Mouse (Mus musculus): ENCODE measurements around the gene Sh2b2. TPM values are rescaled to one million over a fixed set of nuclear protein-coding genes. Genes with fewer than 3 reads are reported as not detected.
A peak's percentile ranks its signal among the peaks of the same experiment; 100 is the strongest.

Gene Sh2b2
- polyA plus RNA-seq, 1 experiment from 2014 or later: 8.2 TPM

DNA sequence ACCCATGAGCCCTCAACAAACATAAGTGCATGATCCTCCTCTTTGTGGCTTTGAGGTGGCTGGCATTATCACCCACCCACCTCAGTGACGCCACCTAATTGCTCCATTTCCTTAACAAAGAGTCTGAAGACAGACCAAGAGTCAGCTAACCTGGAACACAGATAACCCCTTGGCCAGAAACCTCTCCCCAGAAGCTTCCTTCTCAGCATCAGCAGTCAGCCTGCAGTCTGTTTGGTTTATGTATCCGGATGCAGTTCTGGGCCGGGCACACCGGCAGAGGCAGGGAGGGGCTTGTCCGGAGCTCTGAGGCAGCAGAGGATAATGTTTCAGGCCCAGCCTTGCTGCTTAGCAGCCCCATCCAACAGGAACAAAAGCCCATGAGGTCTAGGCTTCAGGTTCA lies 66.8 kb downstream of the Sh2b2 start:
- Histone ChIP-seq H3K27ac (replicated peaks) (no peak overlapping the region), H3K9me3 (replicated peaks) (no peaks in the 10 kb centered on the region), H3K4me1 (no peaks in the 10 kb centered on the region), H3K4me3 (replicated peaks) (no peak overlapping the region), H3K9ac (no peak overlapping the region), H3K4me2 (replicated peaks) (no peak overlapping the region), H3K36me3 (peaks cover 55% of the 10 kb centered on the region), H3K27me3 (no peaks in the 10 kb centered on the region)
- 64% methylated on average over 5 of the region's 5 CpGs for WGBS
- no peak for ATAC-seq (ENCODE audit: insufficient number of reproducible peaks, low FRiP score, low TSS enrichment, low read depth)

DNA sequence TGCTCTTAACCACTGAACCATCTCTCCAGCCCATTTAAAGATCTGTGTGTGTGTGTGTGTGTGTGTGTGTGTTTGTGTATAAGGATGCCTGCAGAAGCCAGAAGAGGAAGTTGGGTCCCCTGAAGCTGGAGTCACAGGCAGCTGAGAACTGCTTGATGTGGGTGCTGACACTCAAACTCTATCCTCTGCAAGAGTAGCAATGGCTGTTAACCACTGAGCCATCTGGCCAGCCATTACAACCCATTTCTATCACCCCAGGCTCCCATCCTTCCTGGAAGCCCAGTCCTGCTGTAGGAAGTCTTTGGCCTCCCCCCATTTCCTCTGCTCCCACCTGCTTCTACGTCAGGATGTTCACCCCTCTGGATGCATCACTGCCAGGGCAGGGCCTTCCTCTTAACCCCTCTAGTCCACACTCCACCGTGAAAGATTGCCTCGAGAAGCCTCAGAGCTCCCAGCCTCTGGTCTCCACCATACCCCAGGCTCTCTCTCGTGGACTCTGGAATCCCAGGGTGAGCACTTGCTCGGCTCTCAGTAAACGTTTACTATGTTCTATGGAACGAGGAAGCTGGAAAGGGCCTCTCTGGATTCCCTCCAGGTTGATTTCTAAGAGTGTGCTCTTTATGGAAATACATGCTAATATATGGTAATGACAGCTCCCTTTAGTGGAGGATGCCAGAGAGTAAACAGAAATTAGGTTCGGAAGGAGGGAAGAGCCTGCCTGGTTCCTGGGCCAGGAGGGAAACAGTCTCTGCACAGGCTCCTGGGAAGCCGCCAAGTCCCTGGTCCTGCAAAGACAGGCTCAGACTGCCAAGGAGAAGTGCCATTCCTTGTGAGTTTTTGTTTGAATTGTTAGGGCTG lies 72.5 kb downstream of the Sh2b2 start:
- peaks cover 9% of the 10 kb centered on the region for H3K36me3 ChIP-seq
- H3K9me3 ChIP-seq (replicated peaks): no peaks in the 10 kb centered on the region
- H3K4me2 ChIP-seq (replicated peaks): no peak overlapping the region; the same call in 1 of the 2 replicates
- H3K27me3 ChIP-seq: no peaks in the 10 kb centered on the region
- H3K4me3 ChIP-seq (replicated peaks): no peak overlapping the region
- ATAC-seq (ENCODE audit: insufficient number of reproducible peaks, low FRiP score, low TSS enrichment, low read depth): 0 out of 2 replicates have a peak, but pooled peaks have one; percentile 13
- H3K4me1 ChIP-seq: peaks cover 30% of the 10 kb centered on the region
- H3K9ac ChIP-seq: no peak overlapping the region
- 28% methylated on average over 9 of the region's 9 CpGs for WGBS
- H3K27ac ChIP-seq (replicated peaks): peak overlapping the region; percentile 75

DNA sequence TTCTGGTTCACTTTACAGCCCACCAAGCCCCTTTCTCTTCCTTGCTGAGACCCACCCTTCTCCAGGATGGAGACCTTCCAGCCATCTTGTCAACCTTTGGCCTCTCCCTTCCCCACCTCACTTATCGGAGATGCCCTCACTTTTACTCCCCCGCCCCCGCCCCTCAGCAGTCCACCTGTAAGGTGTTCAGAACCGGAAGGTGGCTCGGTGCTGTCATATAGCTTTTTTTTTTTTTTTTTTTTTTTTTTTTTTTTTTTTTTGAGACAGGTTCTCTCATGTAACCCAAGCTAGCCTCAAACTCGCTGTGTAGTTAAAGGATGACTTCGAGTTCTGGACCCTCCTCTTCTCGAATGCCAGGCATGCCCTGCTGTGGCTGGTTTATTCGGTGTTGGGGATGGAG lies 73.4 kb downstream of the Sh2b2 start:
- H3K4me1 ChIP-seq: peaks cover 30% of the 10 kb centered on the region
- H3K9ac ChIP-seq: no peak overlapping the region
- no peak overlapping the region for H3K27ac ChIP-seq (replicated peaks)
- no peaks in the 10 kb centered on the region for H3K27me3 ChIP-seq
- 74% methylated on average over 9 of the region's 9 CpGs for WGBS
- H3K4me3 ChIP-seq (replicated peaks): no peak overlapping the region
- H3K4me2 ChIP-seq (replicated peaks): no peak overlapping the region
- ATAC-seq (ENCODE audit: insufficient number of reproducible peaks, low FRiP score, low TSS enrichment, low read depth): no peak
- H3K9me3 ChIP-seq (replicated peaks): no peaks in the 10 kb centered on the region; the same call in 1 of the 2 replicates
- peaks cover 4% of the 10 kb centered on the region for H3K36me3 ChIP-seq

DNA sequence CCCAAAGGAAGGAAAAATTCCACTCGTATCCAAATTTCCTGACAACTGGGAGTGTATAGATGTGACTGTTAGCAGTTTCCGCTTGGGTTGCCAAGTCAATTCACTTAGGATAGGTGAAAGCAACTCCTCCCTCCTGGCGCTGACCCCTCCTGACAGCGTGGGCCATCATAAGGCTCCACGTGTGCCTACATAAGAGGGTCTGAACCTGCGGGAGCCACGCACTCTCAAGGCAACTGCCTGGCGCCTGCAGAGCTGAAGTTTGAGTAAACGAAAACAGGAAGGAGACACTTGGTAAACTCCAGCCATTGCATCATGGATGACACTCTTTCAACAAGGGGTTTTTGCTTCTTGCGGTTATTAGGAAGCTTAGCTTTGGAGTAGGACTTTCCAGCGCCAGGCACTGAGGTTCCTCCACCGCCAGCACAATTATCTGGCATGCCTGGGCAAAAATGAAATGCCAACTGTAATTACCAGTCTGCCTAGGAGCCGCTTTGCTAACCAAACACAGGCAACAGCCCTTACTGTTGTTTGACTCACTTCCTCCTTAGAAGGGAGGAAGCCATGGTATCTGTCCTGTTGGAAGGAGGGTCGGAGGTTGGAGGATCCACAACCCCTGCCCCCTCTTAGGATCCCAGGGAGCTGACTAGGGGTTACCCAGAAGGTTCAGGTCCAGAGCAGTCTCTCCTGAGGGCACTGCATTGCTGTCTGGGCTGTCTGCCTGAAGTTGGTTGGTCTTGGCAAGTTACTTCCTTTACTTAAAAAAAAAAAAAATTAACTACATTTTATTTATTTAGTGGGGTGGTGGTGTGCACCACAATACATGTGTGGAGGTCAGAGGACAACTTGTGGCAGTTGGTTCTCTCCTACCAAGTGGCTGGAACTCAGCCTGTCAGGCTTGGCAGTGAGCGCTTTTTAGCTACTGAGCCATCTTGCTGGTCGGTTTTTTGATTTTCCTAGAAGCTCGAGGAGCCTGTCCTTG lies 74.7 kb downstream of the Sh2b2 start:
- no peak for ATAC-seq (ENCODE audit: insufficient number of reproducible peaks, low FRiP score, low TSS enrichment, low read depth)
- H3K4me3 ChIP-seq (replicated peaks): peak overlapping the region; percentile 59
- H3K27me3 ChIP-seq: no peaks in the 10 kb centered on the region
- no peak overlapping the region for H3K9ac ChIP-seq
- H3K36me3 ChIP-seq: peaks cover 8% of the 10 kb centered on the region; the same call in 1 of the 2 replicates
- peak overlapping the region; percentile 88 for H3K27ac ChIP-seq (replicated peaks)
- H3K4me2 ChIP-seq (replicated peaks): peak overlapping the region; percentile 71
- WGBS: 28% methylated on average over 17 of the region's 17 CpGs
- peaks cover 30% of the 10 kb centered on the region for H3K4me1 ChIP-seq
- H3K9me3 ChIP-seq (replicated peaks): no peaks in the 10 kb centered on the region; the same call in 1 of the 2 replicates

DNA sequence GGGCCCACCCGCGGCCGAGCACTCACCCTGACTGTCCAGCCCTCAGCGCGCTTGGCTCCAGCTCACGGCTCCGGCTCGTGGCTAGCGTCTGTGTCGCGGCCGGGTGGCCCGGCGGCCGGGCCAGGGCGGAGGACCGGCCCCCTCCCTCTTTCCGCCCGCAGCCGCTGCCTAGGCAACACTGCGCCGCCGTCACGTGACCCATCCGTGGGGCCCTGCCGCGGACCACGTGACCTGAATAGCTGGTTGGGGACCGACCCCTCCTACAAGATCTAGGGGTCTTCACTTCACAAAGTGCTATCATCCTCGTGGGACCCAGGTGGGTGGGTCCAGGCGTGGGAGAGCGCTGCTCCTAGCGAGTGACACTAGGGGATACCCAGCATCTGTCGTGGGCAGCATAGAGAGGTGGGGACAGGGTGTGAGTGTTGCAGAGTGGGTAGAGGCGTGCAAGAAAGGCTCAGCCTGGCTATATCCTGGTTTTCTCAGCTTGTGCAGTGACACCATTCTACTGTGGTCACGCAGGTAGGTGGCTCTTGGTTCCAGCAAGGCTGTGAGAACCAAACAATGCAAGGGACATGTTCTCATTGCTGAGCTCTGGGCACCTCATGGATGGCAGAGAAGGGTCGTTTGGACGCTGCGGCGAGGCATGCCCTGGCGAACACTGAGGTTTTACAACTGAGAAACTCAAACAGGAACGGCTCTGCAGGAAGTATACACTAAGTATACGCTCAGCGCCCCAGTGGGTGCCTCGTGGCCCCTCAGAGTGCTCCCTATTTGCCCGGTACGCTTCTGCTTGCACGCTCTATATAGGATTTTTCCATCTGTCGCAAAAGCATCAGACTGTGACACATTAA lies 75.6 kb downstream of the Sh2b2 start, which contains the start of gene Orai2:
Gene Orai2, minus strand, starts transcription at position 202 of the 851 bp plus-strand sequence.
- Histone ChIP-seq H3K4me3 (replicated peaks) (peak within 1 kb of the TSS; percentile 59), H3K27ac (replicated peaks) (peak within 1 kb of the TSS; percentile 88), H3K27me3 (no peaks in the 10 kb centered on the region), H3K4me2 (replicated peaks) (peak within 1 kb of the TSS; percentile 71), H3K9ac (peak within 1 kb of the TSS; percentile 48), H3K9me3 (replicated peaks) (no peaks in the 10 kb centered on the region; the same call in 1 of the 2 replicates), H3K36me3 (peaks cover 8% of the 10 kb centered on the region; the same call in 1 of the 2 replicates), H3K4me1 (peaks cover 30% of the 10 kb centered on the region)
- ATAC-seq (ENCODE audit: insufficient number of reproducible peaks, low FRiP score, low TSS enrichment, low read depth): peak; percentile 81
- 4% methylated on average over 40 of the region's 49 CpGs for WGBS

DNA sequence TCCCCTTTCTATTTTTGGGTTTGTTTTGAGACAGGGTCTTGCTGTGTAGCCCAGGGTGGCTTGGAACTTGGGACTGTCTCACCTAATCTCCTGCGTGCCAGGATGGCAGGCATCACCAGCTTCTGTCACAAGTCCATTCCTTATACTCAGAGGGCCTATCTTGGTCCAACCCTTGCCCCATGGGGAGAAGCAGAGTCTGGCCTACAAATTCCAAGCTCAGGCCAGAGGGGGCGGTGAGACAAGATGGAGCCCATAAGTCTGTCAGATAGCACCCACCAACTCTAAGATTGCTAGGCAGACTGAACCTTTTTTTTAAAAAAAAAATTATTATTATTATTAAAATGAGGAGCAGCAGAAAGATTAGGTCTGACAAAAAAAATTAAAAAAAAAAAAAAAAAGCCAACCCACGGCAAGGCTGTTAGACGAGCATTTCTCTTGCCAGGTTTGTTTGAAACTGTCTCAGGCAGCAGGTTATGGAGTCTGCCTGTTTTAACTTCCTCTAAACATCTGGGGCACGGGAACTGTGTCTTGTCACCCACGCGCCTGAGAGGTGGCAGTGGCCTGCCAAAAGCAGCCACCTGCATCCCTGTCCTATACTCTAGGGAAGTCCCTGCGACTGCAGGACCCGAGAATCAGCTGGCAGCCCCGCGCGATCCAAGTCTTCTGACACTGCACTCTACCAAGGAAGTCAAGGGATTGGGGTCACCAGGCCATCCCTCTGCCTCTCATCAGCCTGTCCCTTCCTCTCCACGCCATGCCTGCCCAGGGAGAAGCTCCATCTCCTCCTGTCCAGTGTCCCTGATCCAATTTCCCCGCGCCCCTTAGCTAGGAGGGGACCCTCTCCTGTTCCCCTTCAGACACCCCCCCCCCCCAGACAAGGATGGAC lies 76.5 kb downstream of the Sh2b2 start:
- H3K4me2 ChIP-seq (replicated peaks): peak overlapping the region; percentile 71
- peak overlapping the region; percentile 59 for H3K4me3 ChIP-seq (replicated peaks)
- no peaks in the 10 kb centered on the region for H3K27me3 ChIP-seq
- H3K27ac ChIP-seq (replicated peaks): peak overlapping the region; percentile 88; the same call in 1 of the 2 replicates
- 10% methylated on average over 15 of the region's 15 CpGs for WGBS
- H3K4me1 ChIP-seq: peaks cover 30% of the 10 kb centered on the region
- H3K9ac ChIP-seq: peak overlapping the region; percentile 48
- H3K36me3 ChIP-seq: peaks cover 8% of the 10 kb centered on the region; the same call in 1 of the 2 replicates
- ATAC-seq (ENCODE audit: insufficient number of reproducible peaks, low FRiP score, low TSS enrichment, low read depth): 0 out of 2 replicates have a peak, but pooled peaks have one; percentile 0
- H3K9me3 ChIP-seq (replicated peaks): no peaks in the 10 kb centered on the region; the same call in 1 of the 2 replicates

Other genes starting within 250 kb of the Sh2b2 start
- 4.0 and 5.4 TPM in 2 replicates for gene Upk3b, start 208.1 kb downstream of the Sh2b2 start, polyA plus RNA-seq (2015; fragmentation: Nextera tagmentation; extraction: Ambion mirVana)
- gene Upk3bl, start 192.1 kb downstream of the Sh2b2 start, polyA plus RNA-seq (2015; fragmentation: Nextera tagmentation; extraction: Ambion mirVana): 41.7 and 48.4 TPM in 2 replicates
- gene Rasa4, start 162.6 kb downstream of the Sh2b2 start, polyA plus RNA-seq (2015; fragmentation: Nextera tagmentation; extraction: Ambion mirVana): 13.4 and 13.6 TPM in 2 replicates
- 205 and 222 TPM in 2 replicates for gene Polr2j, start 129.9 kb downstream of the Sh2b2 start, polyA plus RNA-seq (2015; fragmentation: Nextera tagmentation; extraction: Ambion mirVana)
- 36.8 and 40.0 TPM in 2 replicates for gene Lrwd1, start 110.5 kb downstream of the Sh2b2 start, polyA plus RNA-seq (2015; fragmentation: Nextera tagmentation; extraction: Ambion mirVana)
- gene Alkbh4, start 110.4 kb downstream of the Sh2b2 start, polyA plus RNA-seq (2015; fragmentation: Nextera tagmentation; extraction: Ambion mirVana): 21.6 and 22.7 TPM in 2 replicates
- gene Orai2, start 75.8 kb downstream of the Sh2b2 start, polyA plus RNA-seq (2015; fragmentation: Nextera tagmentation; extraction: Ambion mirVana): 17.1 and 18.3 TPM in 2 replicates
- gene Prkrip1, start 47.6 kb downstream of the Sh2b2 start, polyA plus RNA-seq (2015; fragmentation: Nextera tagmentation; extraction: Ambion mirVana): 50.3 and 52.2 TPM in 2 replicates

All from embryonic facial prominence, embryonic 15.5 days (tissue).